Mouse (Mus musculus) layer of hippocampus, adult 9-11 months (tissue): ENCODE measurements at regions not wholly inside any gene's neighbourhood (a gene's known extent, or its start where the extent isn't known, plus 50 kb on each side); places are given as distances from the start of the nearest gene placed in this dataset.

Experiments
- DNase-seq: peaks from one replicate; pipeline ENCODE4 v3.0.0; 2022

DNA sequence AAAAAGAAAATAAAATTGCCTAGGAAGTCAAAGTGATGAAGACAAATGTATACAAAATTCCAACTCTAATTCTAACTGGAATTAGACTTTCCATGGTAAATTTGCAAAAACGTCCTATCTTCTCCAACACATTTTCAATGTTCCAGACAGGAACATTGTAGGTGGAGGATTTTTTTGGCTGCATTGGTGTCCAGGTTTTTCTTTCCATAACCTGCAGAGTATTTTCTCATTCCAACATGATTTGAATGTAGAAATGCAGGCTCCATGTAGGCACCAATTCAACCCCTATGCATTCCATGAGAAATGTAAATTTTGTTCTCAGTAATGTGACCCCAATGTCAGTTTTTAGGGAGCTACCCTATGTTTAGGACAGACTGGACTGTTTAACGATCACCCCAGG, 586.2 kb downstream of the Brinp1 start:
- DNase-seq: no peak

DNA sequence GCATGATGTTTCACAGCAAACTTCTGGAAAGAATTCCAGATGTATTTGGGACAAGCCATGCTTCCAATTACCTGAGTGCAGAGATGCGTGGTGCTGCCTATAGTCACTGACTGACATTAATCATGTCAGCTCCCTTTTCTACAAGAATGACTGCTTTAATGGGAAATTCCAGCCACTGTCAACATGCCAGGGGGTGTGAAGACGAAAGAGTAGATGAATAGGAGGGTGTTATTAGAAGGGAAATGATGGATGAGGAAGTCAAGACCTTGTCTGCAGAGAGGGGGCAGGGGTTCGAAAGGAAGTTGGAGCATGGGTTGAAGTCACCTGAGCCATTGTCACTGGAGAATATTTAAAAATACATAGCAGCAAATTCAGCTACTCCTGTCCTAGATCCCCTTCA, 634.6 kb downstream of the Brinp1 start:
- no peak for DNase-seq

DNA sequence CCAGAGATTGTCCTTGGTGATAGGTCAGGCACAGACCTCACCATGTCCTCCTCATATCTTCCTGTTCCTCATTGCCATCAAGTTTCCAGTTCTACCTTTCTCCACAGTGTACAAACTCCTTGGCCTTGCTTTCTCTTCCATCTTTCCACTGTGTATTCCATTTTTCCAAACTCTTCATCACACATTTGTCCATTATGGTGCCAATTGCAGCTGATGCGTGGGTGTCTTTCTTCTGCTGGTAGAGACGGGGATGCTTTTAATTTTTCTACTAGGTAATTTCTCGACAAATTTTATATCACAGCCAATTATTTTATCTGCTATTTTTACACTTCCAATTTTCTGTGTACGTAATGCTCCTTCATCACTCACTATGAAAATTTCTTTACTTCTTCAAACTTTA, 641.4 kb downstream of the Brinp1 start:
- peak; percentile 60 for DNase-seq

DNA sequence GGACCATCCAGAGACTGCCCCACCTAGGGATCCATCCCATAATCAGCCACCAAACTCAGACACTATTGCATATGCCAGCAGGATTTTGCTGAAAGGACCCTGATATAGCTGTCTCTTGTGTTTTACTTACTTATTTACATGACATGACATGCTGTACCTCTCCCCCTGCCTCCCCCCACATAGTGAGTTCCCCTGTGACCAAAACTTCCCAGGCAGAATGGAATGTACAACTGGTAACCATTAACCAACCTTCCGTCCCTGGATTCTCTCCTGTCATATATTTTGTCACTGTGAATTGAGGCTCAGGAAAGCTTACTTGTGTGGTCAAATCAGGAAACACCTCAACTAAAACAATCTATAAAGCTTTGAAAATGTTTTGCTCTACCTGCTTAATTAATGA, 669.4 kb downstream of the Brinp1 start:
- no peak for DNase-seq

DNA sequence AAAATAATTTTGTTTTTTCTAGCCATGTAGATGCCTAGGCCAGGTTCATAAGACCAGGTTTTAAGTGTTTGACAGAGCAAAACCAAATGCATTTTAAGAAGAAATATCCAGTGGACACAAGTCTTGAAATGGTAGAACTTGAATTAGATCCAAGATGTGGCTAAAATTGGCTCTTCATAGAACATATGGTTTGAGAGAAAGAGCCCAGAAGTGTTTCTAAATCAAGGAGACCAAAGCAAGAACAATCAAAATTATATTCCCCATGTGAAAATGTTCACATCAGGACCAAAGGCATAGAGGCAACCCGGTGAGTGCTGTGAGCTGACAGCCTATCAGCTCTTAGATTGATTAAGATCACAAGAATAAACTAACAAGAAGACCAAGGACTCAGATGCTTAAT, 673.3 kb downstream of the Brinp1 start:
- no peak for DNase-seq

DNA sequence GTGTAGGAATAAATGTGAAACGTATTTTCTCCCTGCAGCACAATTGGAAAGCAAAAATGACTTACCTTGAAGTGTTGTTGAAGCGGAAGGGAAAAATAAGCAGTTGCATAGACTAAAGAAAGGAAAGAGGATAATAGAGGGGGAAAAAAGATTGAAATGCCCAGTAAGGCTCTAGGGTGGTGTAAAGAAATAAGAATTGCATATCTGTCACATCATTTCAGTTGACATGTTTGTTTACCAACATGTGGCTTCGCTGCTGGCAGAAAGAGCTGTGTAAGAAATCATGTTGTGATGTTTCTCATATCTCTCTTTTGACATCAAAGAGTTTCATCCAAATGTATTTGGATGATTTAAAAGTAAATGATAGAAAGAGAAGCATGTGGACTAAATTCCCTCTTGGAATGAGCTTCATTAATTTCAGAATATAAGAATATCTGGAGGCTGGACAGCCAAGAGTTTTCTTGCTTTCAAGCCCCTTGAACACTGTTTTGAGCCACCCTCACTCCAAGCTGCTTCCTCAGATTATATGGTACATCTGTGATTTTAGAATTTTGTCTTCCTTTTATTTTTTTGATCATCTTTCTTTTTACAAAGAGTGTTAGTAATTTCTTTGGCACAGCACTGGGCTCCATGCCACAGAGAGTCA, 679.0 kb downstream of the Brinp1 start:
- no peak for DNase-seq
